Mouse (Mus musculus) ES-E14 (cell line): ENCODE measurements at regions not wholly inside any gene's neighbourhood (a gene's known extent, or its start where the extent isn't known, plus 50 kb on each side); places are given as distances from the start of the nearest gene placed in this dataset.

ENCODE experiments used
- DNase-seq: peaks from one replicate; pipeline ENCODE4 v3.0.0-alpha.2; 2013; ENCODE audit warnings: low read depth, low spot score
- H3K27ac ChIP-seq: 2 replicates; pipeline ENCODE4 v1.5.1; 2012; ENCODE audit warnings: low read depth, mild to moderate bottlenecking, low read length, moderate library complexity, mixed read lengths; ENCODE audit not compliant: poor library complexity, insufficient read depth, severe bottlenecking
- H3K36me3 ChIP-seq: 2 replicates; pipeline ENCODE4 v1.6.1; 2012; ENCODE audit warnings: mild to moderate bottlenecking, low read length, moderate library complexity, mixed read lengths; ENCODE audit not compliant: control insufficient read depth, poor library complexity, insufficient read depth, severe bottlenecking
- H3K4me1 ChIP-seq, 2 experiments: fragments of 150-350 bp in 1 of 2; sonication (generic) in 1 of 2; 2 replicates each; pipeline ENCODE4 v1.6.1; 2012; ENCODE audit warnings: low read length in 2 of 2, mild to moderate bottlenecking in 1 of 2, mixed read lengths in 1 of 2; ENCODE audit not compliant: control insufficient read depth in 2 of 2, insufficient read depth in 2 of 2, poor library complexity in 1 of 2
- H3K4me3 ChIP-seq, 2 experiments: fragments of 150-350 bp in 1 of 2; sonication (generic) in 1 of 2; 2 replicates each; pipeline ENCODE4 v1.5.1; 2012; ENCODE audit warnings: low read length in 2 of 2, low read depth in 1 of 2, mild to moderate bottlenecking in 1 of 2, mixed read lengths in 1 of 2; ENCODE audit not compliant: insufficient read depth in 1 of 2, poor library complexity in 1 of 2, severe bottlenecking in 1 of 2
- H3K9ac ChIP-seq: 2 replicates; pipeline ENCODE4 v1.6.1; 2012; ENCODE audit warnings: low read depth, mild to moderate bottlenecking, low read length, mixed read lengths; ENCODE audit not compliant: poor library complexity, insufficient read depth, severe bottlenecking
- H3K9me3 ChIP-seq: fragments of 150-350 bp; sonication (generic); 2 replicates; pipeline ENCODE4 v1.6.1; 2012; ENCODE audit warnings: low read depth, mild to moderate bottlenecking, low read length; ENCODE audit not compliant: control insufficient read depth, insufficient read depth
- CHD2 ChIP-seq: IDR thresholded peaks from 2 replicates; pipeline ENCODE4 v1.6.1; 2014; ENCODE audit warnings: mild to moderate bottlenecking, low read depth, low read length, inconsistent platforms
- HCFC1 ChIP-seq: IDR thresholded peaks from 2 replicates; pipeline ENCODE4 v1.6.1; 2012; ENCODE audit warnings: low read length, inconsistent platforms, borderline replicate concordance; ENCODE audit not compliant: insufficient read depth
- MAFK ChIP-seq: IDR thresholded peaks from 2 replicates; pipeline ENCODE4 v1.6.1; 2014; ENCODE audit warnings: mild to moderate bottlenecking, low read depth, low read length, inconsistent platforms; ENCODE audit not compliant: insufficient read depth
- ZC3H11A ChIP-seq: IDR thresholded peaks from 2 replicates; pipeline ENCODE4 v1.6.1; 2012; ENCODE audit warnings: low read depth, mild to moderate bottlenecking, inconsistent platforms, low read length, borderline replicate concordance
- ZNF384 ChIP-seq: IDR thresholded peaks from 2 replicates; pipeline ENCODE4 v1.6.1; 2012; ENCODE audit warnings: low read depth, low read length, inconsistent platforms
- in situ Hi-C, 2 experiments: fragments of 600-800 bp; cut with MboI; formaldehyde crosslinking; loops; one replicate each; pipeline ENCODE4 v1.15.1; 2025; ENCODE audit warnings: low sequenced_read_pairs in 2 of 2, inconsistent platforms in 1 of 2; ENCODE audit not compliant: unreplicated experiment in 2 of 2

GRCm38 (mm10) chr6:140897111-140897510, 168.0 kb downstream of the Gm11077 start:
- no peak overlapping the region for H3K4me3 ChIP-seq
- TF ChIP-seq ZNF384, result no peak
- TF ChIP-seq CHD2, result no peak
- TF ChIP-seq ZC3H11A, result no peak
- TF ChIP-seq MAFK, result no peak
- TF ChIP-seq HCFC1, result no peak
- H3K9me3 ChIP-seq, result no peaks in the 10 kb centered on the region
- no peak overlapping the region for H3K27ac ChIP-seq
- no peaks in the 10 kb centered on the region for H3K36me3 ChIP-seq
- H3K9ac ChIP-seq, result no peak overlapping the region
- in situ Hi-C loops, result no loop called here
- no peaks in the 10 kb centered on the region for H3K4me1 ChIP-seq
- DNase-seq, result no peak

DNA sequence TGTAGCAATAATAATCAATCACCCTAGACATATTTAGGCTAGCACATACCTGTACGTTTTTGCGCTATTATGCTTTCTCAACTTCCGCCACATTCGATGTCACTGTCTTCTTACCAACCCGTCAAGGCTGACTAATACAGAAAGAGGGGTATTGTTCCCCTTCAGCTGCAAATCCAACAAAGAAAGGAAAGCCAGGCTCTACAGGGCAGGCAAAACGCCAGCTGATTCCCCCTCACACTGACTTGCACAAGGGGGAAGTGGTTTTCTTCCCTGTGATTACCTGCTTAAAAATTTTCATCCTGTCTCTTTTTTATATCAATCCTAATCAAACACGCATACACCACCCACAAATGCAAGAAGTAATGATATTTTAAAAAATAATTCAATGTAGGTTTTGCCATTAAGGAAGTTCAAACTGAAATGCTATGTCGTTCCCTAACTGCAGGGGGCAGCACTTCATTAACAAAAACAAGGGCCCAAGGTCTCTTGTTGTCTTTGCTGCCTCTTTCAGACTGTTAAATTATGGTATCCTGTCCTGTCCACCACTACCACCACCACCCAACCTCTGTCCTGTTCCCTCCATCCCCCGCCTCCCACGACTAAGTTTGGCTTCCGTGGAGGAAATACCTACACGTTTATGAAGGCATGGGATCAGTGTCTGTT, 195.4 kb downstream of the Gm11077 start:
- no peaks in the 10 kb centered on the region for H3K36me3 ChIP-seq
- H3K4me1 ChIP-seq, result no peaks in the 10 kb centered on the region
- TF ChIP-seq ZC3H11A (peak; percentile 65; the same call in 1 of the 2 replicates), CHD2 (no peak)
- no peaks in the 10 kb centered on the region for H3K9me3 ChIP-seq
- no peak overlapping the region for H3K4me3 ChIP-seq
- H3K9ac ChIP-seq, result no peak overlapping the region
- in situ Hi-C loops, result loop anchor here (25.0 kb wide), 1 partner anchor 513 kb away; no protein-coding TSS in a partner anchor
- H3K27ac ChIP-seq, result no peak overlapping the region
- DNase-seq, result peak; percentile 35

DNA sequence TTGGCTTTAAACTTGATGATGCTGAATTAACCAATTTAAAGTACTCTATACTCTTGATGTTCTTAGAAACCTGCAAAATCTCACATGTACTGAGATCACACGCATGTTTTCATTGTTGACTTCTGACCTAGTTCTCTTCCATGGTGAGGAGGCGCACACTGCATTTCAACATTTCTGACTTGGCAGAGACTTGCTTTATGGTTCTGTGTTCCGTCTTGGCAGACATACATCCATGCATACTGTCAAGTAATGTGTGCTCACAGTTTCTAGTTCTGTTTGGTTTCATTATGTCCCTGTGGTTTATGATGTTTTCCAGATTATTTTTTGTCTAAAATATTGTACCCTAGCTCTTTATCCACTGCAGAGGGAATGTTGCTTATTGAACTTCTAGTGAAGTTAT, 198.5 kb downstream of the Gm11077 start:
- Histone ChIP-seq H3K27ac (no peak overlapping the region), H3K9me3 (no peaks in the 10 kb centered on the region), H3K4me3 (no peak overlapping the region), H3K36me3 (no peaks in the 10 kb centered on the region), H3K4me1 (no peaks in the 10 kb centered on the region), H3K9ac (no peak overlapping the region)
- no peak for TF ChIP-seq MAFK
- no peak for TF ChIP-seq ZNF384
- no peak for TF ChIP-seq HCFC1
- TF ChIP-seq CHD2, result no peak
- in situ Hi-C loops, result no loop called here
- DNase-seq, result no peak

GRCm38 (mm10) chr6:140934286-140934685, 205.2 kb downstream of the Gm11077 start:
- no peak overlapping the region for H3K27ac ChIP-seq
- H3K9ac ChIP-seq, result no peak overlapping the region
- in situ Hi-C loops, result no loop called here
- no peaks in the 10 kb centered on the region for H3K9me3 ChIP-seq
- no peak overlapping the region for H3K4me3 ChIP-seq
- no peaks in the 10 kb centered on the region for H3K36me3 ChIP-seq
- H3K4me1 ChIP-seq, result no peaks in the 10 kb centered on the region
- no peak for DNase-seq
- TF ChIP-seq HCFC1 (no peak), MAFK (no peak), ZNF384 (no peak), ZC3H11A (no peak), CHD2 (no peak)

DNA sequence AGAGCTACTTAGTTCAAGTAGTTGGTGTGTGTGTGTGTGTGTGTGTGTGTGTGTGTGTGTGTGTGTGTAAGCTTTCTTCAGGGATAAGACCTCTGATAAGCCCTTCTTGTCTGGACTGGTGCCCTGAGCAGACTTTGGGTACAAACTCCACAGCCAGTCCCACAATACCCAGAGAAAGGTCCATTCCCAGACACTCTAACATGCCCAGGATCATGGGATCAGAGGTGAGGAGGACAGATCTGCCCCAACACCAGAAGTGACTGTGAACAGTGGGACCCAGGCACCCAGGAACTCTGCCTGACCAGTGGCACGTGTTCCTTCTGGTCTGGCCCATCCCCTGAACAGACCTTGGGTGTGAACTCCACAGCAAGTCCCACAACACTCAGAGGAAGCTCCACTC, 208.9 kb downstream of the Gm11077 start:
- H3K9me3 ChIP-seq, result no peaks in the 10 kb centered on the region
- H3K4me3 ChIP-seq, result no peak overlapping the region
- H3K9ac ChIP-seq, result no peak overlapping the region
- H3K27ac ChIP-seq, result no peak overlapping the region
- in situ Hi-C loops, result no loop called here
- H3K4me1 ChIP-seq, result no peaks in the 10 kb centered on the region
- no peaks in the 10 kb centered on the region for H3K36me3 ChIP-seq
- TF ChIP-seq CHD2, result no peak
- no peak for TF ChIP-seq MAFK
- TF ChIP-seq ZC3H11A, result no peak
- TF ChIP-seq ZNF384, result no peak
- TF ChIP-seq HCFC1, result no peak
- DNase-seq, result no peak
